Mouse (Mus musculus) left cerebral cortex, adult 11 months (tissue): ENCODE data around the gene Gstm5.

Experiments
- DNase-seq: peaks from one replicate; pipeline ENCODE4 v3.0.0; 2022; ENCODE audit warnings: low spot score

Gene Gstm5

DNA sequence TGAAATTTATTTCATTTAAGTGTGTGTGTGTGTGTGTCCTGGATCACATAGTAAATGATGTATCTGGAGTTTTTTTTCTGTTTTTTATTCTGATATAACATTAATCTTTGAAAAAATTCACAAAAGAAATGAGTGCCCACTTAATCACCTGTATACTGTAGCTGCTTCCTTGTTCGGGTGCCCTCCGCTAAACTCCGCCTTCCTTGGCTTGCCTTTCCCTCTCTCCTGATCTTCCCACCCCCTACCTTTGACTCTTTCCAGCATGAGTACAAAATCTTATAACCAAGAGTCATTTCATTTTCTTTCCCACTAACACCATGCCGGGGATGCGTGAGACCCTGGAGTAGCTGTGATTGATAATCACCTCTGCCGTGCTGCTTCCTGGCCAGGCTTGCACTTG lies 36.5 kb downstream of the Gstm5 start:
- DNase-seq = no peak

GRCm38 (mm10) chr3:107935268-107935667 lies 39.6 kb downstream of the Gstm5 start:
- DNase-seq = no peak

- no peak for DNase-seq
Measured at GRCm38 (mm10) chr3:107935888-107936287, 40.3 kb downstream of the Gstm5 start.

GRCm38 (mm10) chr3:107939403-107939802 lies 43.8 kb downstream of the Gstm5 start:
- no peak for DNase-seq

GRCm38 (mm10) chr3:107939830-107940229 lies 44.2 kb downstream of the Gstm5 start:
- no peak for DNase-seq

- no peak for DNase-seq
Measured at GRCm38 (mm10) chr3:107940524-107940923, 44.9 kb downstream of the Gstm5 start.

GRCm38 (mm10) chr3:107941261-107941660 lies 45.6 kb downstream of the Gstm5 start:
- DNase-seq = no peak

DNA sequence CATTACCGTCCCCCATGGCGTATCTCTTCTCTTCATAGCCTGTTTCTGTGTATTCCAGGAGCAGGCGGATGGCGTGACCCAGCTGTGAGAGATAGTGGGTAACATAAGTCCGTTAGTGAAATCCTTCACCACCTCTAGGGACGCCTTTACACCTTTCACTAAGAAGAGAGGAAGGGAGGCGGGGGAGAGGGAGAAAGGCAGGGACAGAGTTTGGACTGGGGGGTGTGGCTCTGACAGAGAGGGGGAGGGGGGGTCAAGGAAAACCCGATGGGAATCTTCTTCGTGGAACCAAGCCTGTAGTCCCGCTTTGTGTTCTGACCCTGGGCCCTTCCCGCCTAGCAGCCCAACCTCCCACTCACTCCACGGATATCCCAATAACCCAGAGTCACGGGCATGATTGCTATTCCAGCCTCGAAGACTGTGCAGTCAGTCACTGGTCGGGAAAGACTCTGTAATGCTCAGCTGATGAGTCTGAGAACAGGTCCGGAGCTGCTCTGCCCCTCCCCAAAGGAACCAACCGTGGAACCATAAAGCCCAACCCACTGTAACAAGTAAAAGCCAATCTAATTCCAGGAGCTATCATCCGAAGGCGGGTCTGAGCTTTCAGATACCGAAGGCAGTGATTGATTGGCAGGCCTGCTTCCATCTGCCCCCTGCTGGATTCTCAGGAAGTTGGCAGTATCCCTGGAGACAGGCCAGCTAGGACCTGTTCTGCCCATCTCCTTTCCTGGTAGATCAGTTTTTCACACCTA lies 47.8 kb downstream of the Gstm5 start, which contains the start of gene Gstm6:
Gene Gstm6 (minus strand): TSS at position 511 of the 752 bp plus-strand sequence.
- DNase-seq = no peak

GRCm38 (mm10) chr3:107945729-107946128 lies 50.1 kb downstream of the Gstm5 start:
- no peak for DNase-seq
